Mouse (Mus musculus) T-helper 1 cell (primary cell): ENCODE results near the gene Lrfn5.

Source experiments
- in situ Hi-C: fragments of 300-600 bp; cut with MboI, MseI; formaldehyde crosslinking; loops from one replicate; pipeline ENCODE4 v1.15.1; 2025; ENCODE audit warnings: high pct_unique_total_duplicates

Gene Lrfn5

GRCm38 (mm10) chr12:61522829-61523370 is at the start of gene Lrfn5:
Lrfn5 (plus strand) TSS chr12:61523150.
- in situ Hi-C loops = no loop called here

GRCm38 (mm10) chr12:61521501-61522147 is 1.3 kb upstream of the Lrfn5 start:
- in situ Hi-C loops = no loop called here

DNA sequence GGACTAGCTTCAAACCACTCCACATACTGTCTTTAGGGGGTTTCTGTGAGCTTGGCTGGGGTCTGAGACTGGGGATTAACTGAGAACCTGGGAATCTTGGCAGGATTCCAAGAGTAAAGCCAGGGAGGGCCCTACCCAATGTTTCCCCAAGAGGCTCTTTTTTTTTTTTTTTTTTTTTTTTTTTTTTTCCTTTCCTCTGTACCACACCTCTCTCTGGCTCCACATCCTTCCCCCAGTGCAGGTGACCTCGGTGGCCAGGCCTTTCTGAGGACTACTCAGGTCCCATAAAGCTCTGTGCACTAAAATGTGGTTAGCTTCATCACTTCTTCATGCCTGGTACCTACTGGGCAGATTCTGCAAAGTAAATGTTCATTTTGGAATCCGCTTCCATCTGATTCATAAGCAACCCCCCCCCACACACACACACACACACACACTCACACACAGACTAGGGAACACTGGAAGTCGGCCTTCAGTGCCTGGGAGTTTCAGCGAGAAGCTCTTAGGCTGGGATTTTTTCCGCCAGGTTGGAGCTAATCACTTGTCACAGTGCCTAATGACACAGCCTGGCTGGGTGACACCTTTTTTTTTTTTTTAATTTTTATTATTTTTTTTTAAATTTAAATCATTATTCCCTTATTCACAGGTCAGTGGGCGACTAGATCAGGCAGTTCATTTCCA is 662 bp upstream of the Lrfn5 start:
- in situ Hi-C loops = no loop called here

GRCm38 (mm10) chr12:61523631-61524182 is 757 bp downstream of the Lrfn5 start:
- in situ Hi-C loops = no loop called here

- in situ Hi-C loops = no loop called here
These were observed 1.3 kb downstream of the Lrfn5 start for GRCm38 (mm10) chr12:61524183-61524651.

DNA sequence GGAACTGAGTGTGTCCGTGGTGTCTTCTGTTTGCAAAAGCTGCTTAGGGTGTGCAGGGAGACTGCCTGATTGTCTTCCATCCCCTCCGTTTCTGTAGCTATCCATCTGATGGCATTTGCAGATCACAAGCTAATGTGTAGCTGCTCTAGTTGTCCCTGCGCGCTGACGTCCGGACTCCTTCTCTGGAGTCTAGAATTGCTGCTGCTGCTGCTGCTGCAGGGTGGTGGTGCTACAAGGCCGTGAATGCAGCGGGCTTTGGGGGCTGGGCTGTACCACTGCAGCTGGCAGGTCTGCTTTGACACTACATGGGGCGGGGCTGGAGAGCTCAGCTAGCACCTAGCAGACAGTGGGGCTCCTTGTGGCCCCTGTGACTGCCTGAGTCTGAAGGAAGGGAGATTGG is 3.2 kb downstream of the Lrfn5 start:
- in situ Hi-C loops = no loop called here

DNA sequence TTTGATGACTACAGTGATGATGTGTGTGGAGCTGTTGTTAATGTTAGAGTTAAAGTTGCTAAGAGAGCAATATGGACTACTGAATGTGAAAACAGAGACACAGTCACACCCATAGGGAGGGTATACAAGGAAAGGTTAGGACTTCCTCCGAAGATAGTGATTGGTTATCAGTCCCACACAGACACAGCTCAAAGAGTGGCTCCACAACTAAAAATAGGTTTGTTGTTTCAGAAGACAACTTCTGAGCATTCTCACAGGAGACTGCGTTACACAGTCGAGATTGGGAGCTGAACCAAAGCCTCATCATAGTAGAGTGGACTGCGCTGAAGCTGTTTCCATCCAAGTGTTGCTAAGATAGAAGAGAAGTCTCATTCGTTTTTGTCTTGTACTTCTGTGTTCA is 57.0 kb downstream of the Lrfn5 start:
- in situ Hi-C loops = no loop called here

- in situ Hi-C loops = no loop called here
These were observed 77.4 kb downstream of the Lrfn5 start for GRCm38 (mm10) chr12:61600305-61600704.

DNA sequence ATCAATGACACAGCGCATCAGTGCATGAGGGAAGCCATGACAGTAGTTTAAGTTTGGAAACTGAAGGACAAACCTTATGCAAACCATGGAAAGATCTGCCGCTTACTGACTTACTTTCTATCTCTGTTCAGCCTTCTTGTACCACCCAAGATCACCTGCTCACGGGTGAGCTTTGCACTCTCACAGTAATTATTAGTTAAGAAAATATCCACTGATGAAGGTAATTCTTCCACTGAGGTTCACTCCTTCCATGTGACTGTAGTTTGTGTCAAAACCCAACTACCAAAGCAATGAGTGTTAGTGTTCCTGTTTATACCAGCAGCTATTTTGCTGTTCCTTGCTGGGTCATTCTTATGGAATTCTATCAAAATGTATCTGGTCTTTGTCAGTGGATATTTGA is 84.9 kb downstream of the Lrfn5 start:
- in situ Hi-C loops = no loop called here

- in situ Hi-C loops = no loop called here
These were observed 87.1 kb downstream of the Lrfn5 start for GRCm38 (mm10) chr12:61610081-61610480.

- in situ Hi-C loops = no loop called here
These were observed 101.6 kb downstream of the Lrfn5 start for GRCm38 (mm10) chr12:61624532-61624931.

DNA sequence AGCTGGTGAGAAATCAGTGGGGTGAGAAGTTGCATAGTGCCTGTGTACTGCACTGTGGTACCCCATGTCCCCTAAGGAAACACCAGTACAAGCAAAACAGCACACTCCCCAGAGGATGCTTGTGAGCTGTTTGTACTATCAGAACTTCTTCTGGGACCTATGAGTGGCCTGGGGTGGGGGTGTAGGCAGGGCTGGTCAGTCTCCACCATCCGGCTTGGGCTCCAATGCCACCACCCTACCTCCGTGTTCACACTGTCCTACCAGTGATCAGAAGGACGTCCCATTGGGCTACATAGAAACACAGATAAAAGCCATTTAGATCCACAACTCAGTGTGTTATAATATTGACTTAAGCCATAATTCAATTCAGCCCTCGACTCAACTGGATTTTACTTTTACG is 131.4 kb downstream of the Lrfn5 start:
- in situ Hi-C loops = no loop called here

DNA sequence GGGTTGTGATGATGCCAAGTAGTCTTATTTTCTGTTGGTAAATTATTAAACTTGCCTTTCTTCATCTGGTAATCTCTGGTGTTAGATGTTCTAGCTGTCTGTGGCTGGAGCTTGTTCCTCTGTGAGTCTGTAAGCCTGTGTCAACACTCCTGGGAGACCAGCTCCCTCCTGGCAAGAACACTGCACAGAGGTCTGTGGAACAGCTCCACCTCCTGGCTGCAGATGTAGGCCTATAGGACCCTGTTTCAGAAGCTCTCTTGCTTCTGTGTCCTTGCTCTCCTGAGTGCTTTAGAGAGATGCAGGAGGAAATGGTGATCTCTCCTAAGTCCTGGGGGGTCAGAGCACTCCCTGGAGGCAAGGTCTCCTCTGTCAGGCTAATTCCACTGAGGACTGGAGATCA is 200.2 kb downstream of the Lrfn5 start:
- in situ Hi-C loops = no loop called here

- in situ Hi-C loops = no loop called here
These were observed 284.2 kb downstream of the Lrfn5 start for GRCm38 (mm10) chr12:61807073-61807605.

DNA sequence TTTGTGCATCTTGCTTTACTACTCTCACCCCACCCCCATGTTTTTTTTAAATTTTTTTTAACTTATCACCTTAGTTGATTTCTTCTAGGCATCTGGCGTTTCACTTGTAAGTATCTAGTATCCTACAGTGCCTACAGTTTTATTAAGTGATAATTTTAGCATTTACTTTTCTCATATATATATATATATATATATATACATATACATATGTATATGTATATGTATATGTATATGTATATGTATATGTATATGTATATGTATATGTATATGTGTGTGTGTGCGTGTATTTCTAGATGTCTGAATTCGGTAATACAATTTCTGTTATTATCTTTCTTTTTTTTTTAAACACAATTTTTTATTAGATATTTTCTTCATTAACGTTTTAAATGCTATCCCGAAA is 300.7 kb downstream of the Lrfn5 start:
- in situ Hi-C loops = no loop called here

DNA sequence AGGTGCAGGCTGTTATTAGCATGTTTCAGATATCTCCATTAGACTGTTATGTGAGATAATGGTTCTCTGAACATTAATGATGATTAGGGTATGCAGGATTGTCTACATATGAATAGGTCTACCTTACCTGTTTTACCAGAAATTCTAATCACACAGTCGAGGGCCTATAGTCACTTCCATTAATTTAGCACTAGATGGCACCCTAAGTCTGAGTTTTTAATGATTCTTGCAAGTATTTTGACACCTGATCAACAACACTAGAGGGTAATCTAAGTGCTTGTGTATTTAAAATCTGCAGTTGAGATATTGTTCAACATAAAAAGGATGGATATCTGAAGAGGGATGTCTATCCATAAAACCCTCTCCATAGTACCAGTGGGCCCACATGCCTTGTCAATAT is 303.4 kb downstream of the Lrfn5 start:
- in situ Hi-C loops = loop anchor here (25.0 kb wide), 1 partner anchor 1139 kb away; no protein-coding TSS in a partner anchor

DNA sequence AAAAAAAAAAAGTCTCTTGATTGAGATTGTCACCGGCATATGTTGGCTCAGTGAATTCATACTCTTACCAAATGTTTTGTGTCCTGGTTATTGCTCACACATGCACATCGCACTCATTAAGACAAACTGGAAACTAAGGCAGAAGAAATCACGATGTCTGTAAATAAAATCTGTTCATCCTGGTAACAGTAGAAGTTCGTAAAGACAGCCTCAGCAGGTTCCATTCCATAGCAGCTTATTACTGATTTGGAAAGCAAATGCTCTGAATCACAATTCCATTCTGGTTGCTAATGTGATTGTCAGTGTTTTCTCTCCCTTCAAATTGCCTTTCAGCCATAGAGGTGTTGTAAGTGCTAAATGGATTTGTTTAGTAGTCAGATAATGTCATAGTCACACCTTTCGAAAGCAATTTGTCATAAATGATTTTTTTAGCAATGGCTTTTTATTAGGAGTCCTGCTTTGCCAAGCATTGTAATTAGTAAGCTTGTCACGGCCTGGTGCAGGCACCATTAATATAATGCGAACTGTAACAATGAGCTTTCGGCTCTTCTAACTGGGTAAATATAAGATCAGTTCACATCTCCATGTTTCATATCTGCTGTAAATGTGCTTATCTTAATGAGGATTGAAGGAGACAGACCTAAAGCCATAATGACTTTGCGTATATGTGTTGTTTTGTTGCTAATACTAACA is 319.8 kb downstream of the Lrfn5 start:
- in situ Hi-C loops = loop anchor here (10.0 to 25.0 kb wide), 2 partner anchors 1008 to 1155 kb away; no protein-coding TSS in a partner anchor

GRCm38 (mm10) chr12:61854183-61854582 is 331.2 kb downstream of the Lrfn5 start:
- in situ Hi-C loops = no loop called here
